Mouse (Mus musculus): ENCODE data around the gene Gsta2. TPM values are rescaled to one million over a fixed set of nuclear protein-coding genes. Genes with fewer than 3 reads are reported as not detected.
"Not testable (repeated sequence)": the region's sequence is repeated elsewhere in the genome, so short reads cannot be mapped to it uniquely, and the experiment has no call there.

Gsta2 gene
- total RNA-seq, 2 experiments from 2014 or later = not detected

GRCm38 (mm10) chr9:78319499-78319898, 36.1 kb downstream of the Gsta2 start:
- ATAC-seq (replicated peaks; ENCODE audit: poor library complexity) = no peak

DNA sequence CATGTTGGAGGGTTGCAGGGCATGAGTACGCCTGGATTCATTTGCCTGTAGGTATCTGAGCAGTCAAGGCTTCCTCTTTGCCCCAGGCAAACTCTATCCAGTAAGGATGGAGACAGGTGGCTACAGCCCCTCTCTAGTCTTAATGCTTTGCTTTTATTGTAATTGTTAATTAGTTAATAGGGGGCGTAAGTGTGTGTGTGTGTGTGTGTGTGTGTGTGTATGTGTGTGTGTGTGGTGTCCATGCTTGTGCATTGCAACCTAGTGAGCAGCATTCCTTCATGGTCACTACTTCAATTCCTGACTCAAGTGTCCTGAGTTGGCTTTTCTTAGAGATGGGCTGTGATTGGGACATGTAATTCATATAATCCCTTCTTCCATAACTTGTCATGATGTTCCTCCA, 40.9 kb downstream of the Gsta2 start, which contains the start of gene Omt2a:
Omt2a (minus strand) TSS at position 101 of the 400 bp plus-strand sequence.
- no peak for ATAC-seq (replicated peaks; ENCODE audit: poor library complexity)

GRCm38 (mm10) chr9:78308122-78308521, 47.5 kb downstream of the Gsta2 start:
- not testable (repeated sequence) for ATAC-seq (replicated peaks; ENCODE audit: poor library complexity)

- not testable (repeated sequence) for ATAC-seq (replicated peaks; ENCODE audit: poor library complexity)
Observed at GRCm38 (mm10) chr9:78299143-78299542, 56.4 kb downstream of the Gsta2 start.

DNA sequence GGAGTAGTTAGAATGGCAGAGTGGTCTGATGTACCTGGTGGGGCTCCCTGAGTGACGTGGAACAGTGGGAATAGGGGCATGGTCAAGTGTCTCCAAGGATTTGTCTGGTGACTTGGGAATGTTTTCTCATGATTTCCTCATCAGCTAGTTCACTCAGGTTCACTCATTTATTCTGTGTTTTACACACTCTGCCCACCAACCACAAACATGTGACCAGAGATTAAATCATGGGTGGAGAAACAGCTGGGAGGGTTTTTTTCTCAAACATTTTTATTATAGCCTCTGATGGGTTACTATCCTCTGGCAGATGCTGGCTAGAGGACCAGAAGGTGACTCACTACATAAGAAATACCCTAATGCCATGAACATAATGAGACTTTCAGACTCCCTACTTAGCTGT, 57.4 kb downstream of the Gsta2 start:
- ATAC-seq (replicated peaks; ENCODE audit: poor library complexity) = no peak

DNA sequence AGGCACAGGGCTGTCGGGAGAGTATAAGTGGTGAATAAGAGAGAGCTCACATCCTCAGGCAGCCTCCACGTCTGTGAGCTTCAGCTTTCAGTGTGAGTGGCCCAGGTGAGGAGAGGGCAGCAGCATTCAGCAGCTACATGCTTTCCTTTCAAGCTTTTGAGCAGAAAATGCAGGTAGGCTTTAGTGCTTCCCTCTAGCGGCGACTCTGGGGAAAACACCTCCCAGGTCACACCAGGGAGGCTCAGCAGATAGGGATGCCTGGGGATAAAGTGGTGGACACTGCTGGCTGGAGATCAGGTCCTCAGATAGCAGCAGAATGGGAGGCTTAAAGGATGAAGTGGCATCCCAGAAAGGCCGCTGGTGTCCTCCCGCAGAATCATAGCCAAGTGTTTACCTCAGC, 59.5 kb downstream of the Gsta2 start:
- peak; percentile 76 for ATAC-seq (replicated peaks; ENCODE audit: poor library complexity)

- ATAC-seq (replicated peaks; ENCODE audit: poor library complexity) = not testable (repeated sequence)
Observed at GRCm38 (mm10) chr9:78294781-78295180, 60.8 kb downstream of the Gsta2 start.

GRCm38 (mm10) chr9:78293683-78294082, 61.9 kb downstream of the Gsta2 start:
- ATAC-seq (replicated peaks; ENCODE audit: poor library complexity) = not testable (repeated sequence)

- ATAC-seq (replicated peaks; ENCODE audit: poor library complexity) = not testable (repeated sequence)
Observed at GRCm38 (mm10) chr9:78292462-78292861, 63.1 kb downstream of the Gsta2 start.

DNA sequence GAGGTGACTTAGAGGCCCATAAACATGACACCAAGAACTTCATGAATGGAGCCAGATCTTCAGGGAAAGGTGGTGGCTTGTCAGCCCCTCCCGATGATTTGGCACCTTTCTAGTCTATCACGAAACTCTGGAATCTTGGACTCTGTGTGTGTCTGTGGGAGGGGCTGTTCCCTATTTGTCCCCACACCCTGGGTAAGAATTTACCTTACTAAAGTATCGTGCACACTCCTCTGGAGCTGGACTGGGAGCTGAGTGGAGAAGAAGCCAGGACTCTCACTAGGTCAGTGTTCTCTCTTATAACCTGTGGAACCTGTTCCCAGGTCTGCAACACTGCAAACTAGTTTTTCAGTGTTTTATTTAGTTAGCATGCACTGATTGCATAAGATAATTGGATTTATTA, 65.9 kb downstream of the Gsta2 start, which contains the start of gene Gm10639:
Gm10639 (plus strand) TSS at position 201 of the 400 bp plus-strand sequence.
- not testable (repeated sequence) for ATAC-seq (replicated peaks; ENCODE audit: poor library complexity)

- ATAC-seq (replicated peaks; ENCODE audit: poor library complexity) = not testable (repeated sequence)
Observed at GRCm38 (mm10) chr9:78289063-78289462, 66.5 kb downstream of the Gsta2 start.

GRCm38 (mm10) chr9:78282002-78282711, 73.4 kb downstream of the Gsta2 start:
- not testable (repeated sequence) for ATAC-seq (replicated peaks; ENCODE audit: poor library complexity)

Other genes with a start within 250 kb of the Gsta2 start
- 51.1 and 58.3 TPM in 2 replicates for gene Fbxo9, start 246.7 kb downstream of the Gsta2 start, total RNA-seq (2015)
- gene Fbxo9, start 246.7 kb downstream of the Gsta2 start, total RNA-seq (2017) = 48.1 and 61.6 TPM in 2 replicates
- 11.0 and 12.4 TPM in 2 replicates for gene Ick, start 246.6 kb downstream of the Gsta2 start, total RNA-seq (2015)
- gene Ick, start 246.6 kb downstream of the Gsta2 start, total RNA-seq (2017) = 5.1 and 15.3 TPM in 2 replicates
- gene Gsta4, start 173.0 kb downstream of the Gsta2 start, total RNA-seq (2015) = 1.5 and 2.9 TPM in 2 replicates
- 2.6 and 4.9 TPM in 2 replicates for gene Gsta4, start 173.0 kb downstream of the Gsta2 start, total RNA-seq (2017)
- not detected in 2 replicates for gene Gsta1, start 125.1 kb downstream of the Gsta2 start, total RNA-seq (2015)
- gene Gsta1, start 125.1 kb downstream of the Gsta2 start, total RNA-seq (2017) = not detected in 2 replicates
- gene Gm3776, start 98.7 kb downstream of the Gsta2 start, total RNA-seq (2015) = not detected in 2 replicates
- not detected in 2 replicates for gene Gm3776, start 98.7 kb downstream of the Gsta2 start, total RNA-seq (2017)
- not detected in 2 replicates for gene Gm10639, start 65.9 kb downstream of the Gsta2 start, total RNA-seq (2015)
- gene Gm10639, start 65.9 kb downstream of the Gsta2 start, total RNA-seq (2017) = not detected in 2 replicates
- not detected in 2 replicates for gene Omt2a, start 41.0 kb downstream of the Gsta2 start, total RNA-seq (2015)
- not detected in 2 replicates for gene Omt2a, start 41.0 kb downstream of the Gsta2 start, total RNA-seq (2017)
- not detected in 2 replicates for gene Omt2b, start 28.2 kb downstream of the Gsta2 start, total RNA-seq (2015)
- not detected in 2 replicates for gene Omt2b, start 28.2 kb downstream of the Gsta2 start, total RNA-seq (2017)
- not detected in 2 replicates for gene Dppa5a, start 12.4 kb upstream of the Gsta2 start, total RNA-seq (2015)
- gene Dppa5a, start 12.4 kb upstream of the Gsta2 start, total RNA-seq (2017) = not detected in 2 replicates
- not detected in 2 replicates for gene Ooep, start 22.9 kb upstream of the Gsta2 start, total RNA-seq (2015)
- not detected in 2 replicates for gene Ooep, start 22.9 kb upstream of the Gsta2 start, total RNA-seq (2017)
- not detected in 2 replicates for gene Ddx43, start 40.0 kb upstream of the Gsta2 start, total RNA-seq (2015)
- gene Ddx43, start 40.0 kb upstream of the Gsta2 start, total RNA-seq (2017) = 0.07 and 0.29 TPM in 2 replicates
- gene Cgas, start 87.4 kb upstream of the Gsta2 start, total RNA-seq (2015) = 21.4 and 23.4 TPM in 2 replicates
- gene Cgas, start 87.4 kb upstream of the Gsta2 start, total RNA-seq (2017) = 13.7 and 20.4 TPM in 2 replicates
- gene Mto1, start 92.4 kb upstream of the Gsta2 start, total RNA-seq (2015) = 24.5 and 38.6 TPM in 2 replicates
- 27.1 and 44.0 TPM in 2 replicates for gene Mto1, start 92.4 kb upstream of the Gsta2 start, total RNA-seq (2017)
- not detected in 2 replicates for gene Gm17324, start 93.0 kb upstream of the Gsta2 start, total RNA-seq (2015)
- gene Gm17324, start 93.0 kb upstream of the Gsta2 start, total RNA-seq (2017) = not detected in 2 replicates
- gene Eef1a1, start 133.4 kb upstream of the Gsta2 start, total RNA-seq (2015) = 20,259 and 20,522 TPM in 2 replicates
- 11,199 and 11,450 TPM in 2 replicates for gene Eef1a1, start 133.4 kb upstream of the Gsta2 start, total RNA-seq (2017)
- 9.7 and 10.0 TPM in 2 replicates for gene Slc17a5, start 232.3 kb upstream of the Gsta2 start, total RNA-seq (2015)
- 6.6 and 7.0 TPM in 2 replicates for gene Slc17a5, start 232.3 kb upstream of the Gsta2 start, total RNA-seq (2017)

Data from megakaryocyte progenitor cell, adult 5-6 weeks (primary cell).